Mouse (Mus musculus): ENCODE measurements around the gene Ssu2. TPM values are rescaled to one million over a fixed set of nuclear protein-coding genes. Genes with fewer than 3 reads are reported as not detected.

Ssu2 gene
- total and polyA plus RNA-seq, 2 experiments from 2014 or later = not detected

DNA sequence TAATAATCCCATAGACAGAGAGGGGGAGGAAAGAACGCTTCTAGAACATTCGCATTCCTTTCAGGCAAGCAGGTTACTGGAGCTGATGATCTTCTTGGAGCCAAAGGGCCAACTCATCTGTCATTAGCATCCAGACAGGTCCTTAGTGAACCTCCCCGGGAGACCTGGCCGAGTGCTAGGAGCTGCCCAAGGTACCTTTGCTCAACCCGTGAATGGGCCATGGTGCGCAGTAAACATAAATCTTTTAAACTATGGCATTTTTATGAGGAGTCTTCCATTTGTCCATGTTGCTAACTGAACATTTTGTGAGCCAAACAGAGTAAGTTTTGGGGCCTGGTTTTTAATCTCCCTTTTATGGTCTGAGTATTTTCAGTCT, 56.6 kb downstream of the Ssu2 start:
- H3K4me3 ChIP-seq (ENCODE audit: low read depth, low read length) = no peak overlapping the region

DNA sequence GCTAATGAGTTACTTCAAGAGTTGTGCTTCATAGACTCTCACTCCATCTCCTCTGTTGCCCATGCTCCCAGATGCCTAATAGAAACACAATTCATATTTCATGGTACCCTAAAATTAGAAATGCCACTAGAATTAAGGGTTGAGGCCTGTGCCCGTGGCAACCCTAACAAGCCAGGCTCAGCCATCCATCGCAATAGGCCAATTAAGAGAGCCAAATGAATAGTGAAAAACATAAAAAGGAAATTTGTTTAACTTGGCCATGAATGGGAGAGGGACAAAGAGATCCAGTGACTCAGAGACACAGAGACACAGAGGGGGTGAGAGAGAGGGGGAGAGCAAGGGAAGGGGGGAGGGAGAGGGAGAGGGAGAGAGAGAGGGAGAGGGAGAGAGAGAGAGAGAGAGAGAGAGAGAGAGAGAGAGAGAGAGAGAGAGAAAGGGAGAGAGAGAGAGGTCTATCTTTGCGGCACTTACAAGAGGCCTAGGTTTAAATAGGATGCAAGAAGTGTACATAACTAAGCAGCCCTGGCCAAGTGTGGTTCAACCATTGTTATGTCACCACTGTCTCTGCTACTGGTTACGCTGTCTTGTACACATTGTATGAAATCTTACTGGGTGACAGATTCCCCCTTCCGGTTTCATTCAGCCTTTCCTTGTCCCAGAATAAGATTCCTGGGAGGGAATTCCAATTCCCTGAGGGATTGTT, 57.2 kb downstream of the Ssu2 start:
- Histone ChIP-seq H3K9me3 (ENCODE audit: low read length) (no peaks in the 10 kb centered on the region), H3K4me1 (ENCODE audit: insufficient read depth, low read length) (no peaks in the 10 kb centered on the region), H3K27me3 (ENCODE audit: insufficient read depth, low read length) (no peaks in the 10 kb centered on the region), H3K4me3 (ENCODE audit: low read depth, low read length) (no peak overlapping the region), H3K9ac (replicated peaks; ENCODE audit: low read length, poor library complexity, severe bottlenecking) (no peak overlapping the region), H3K36me3 (ENCODE audit: insufficient read depth, low read length) (no peaks in the 10 kb centered on the region), H3K27ac (ENCODE audit: low read depth, low read length) (no peak overlapping the region), H3K4me2 (ENCODE audit: low read depth, low read length, poor library complexity, severe bottlenecking) (no peak overlapping the region)
- no peak for TF ChIP-seq CTCF (IDR thresholded peaks at IDR 0.05)
- DNase-seq (ENCODE audit: low spot score) = no peak
- no peak for ATAC-seq (ENCODE audit: low FRiP score)
- 77% methylated on average over 5 of the region's 5 CpGs for WGBS

More for the DNA sequence above, 56.6 kb downstream of the Ssu2 start:
- no peaks in the 10 kb centered on the region for H3K4me1 ChIP-seq (ENCODE audit: insufficient read depth, low read length)
- DNase-seq (ENCODE audit: low spot score) (no peak), ATAC-seq (ENCODE audit: low FRiP score) (no peak)
- no peaks in the 10 kb centered on the region for H3K36me3 ChIP-seq (ENCODE audit: insufficient read depth, low read length)
- H3K9me3 ChIP-seq (ENCODE audit: low read length) = no peaks in the 10 kb centered on the region
- H3K4me2 ChIP-seq (ENCODE audit: low read depth, low read length, poor library complexity, severe bottlenecking) = no peak overlapping the region
- H3K27ac ChIP-seq (ENCODE audit: low read depth, low read length) = no peak overlapping the region
- WGBS = 82% methylated on average over 6 of the region's 6 CpGs
- TF ChIP-seq CTCF (IDR thresholded peaks at IDR 0.05) = no peak
- no peaks in the 10 kb centered on the region for H3K27me3 ChIP-seq (ENCODE audit: insufficient read depth, low read length)
- no peak overlapping the region for H3K9ac ChIP-seq (replicated peaks; ENCODE audit: low read length, poor library complexity, severe bottlenecking)

DNA sequence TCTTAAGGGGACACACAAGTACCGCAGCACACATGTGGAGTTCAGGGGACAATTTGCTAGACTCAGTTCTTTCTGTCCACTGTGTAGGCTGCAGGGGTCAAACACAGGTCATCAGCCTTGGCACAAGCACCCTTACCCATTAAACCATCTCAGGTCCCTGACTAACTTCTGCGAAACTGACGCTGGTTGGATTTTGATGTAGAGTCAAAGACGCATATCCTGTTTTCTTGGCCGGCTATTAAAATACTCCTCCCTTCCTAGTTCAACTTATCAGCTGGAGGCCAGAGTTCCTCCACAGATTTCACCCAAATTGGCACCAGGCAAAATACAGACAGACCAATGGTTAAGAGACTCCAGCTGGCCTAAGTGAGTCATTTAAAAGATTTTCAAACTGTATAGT, 60.0 kb downstream of the Ssu2 start:
- Histone ChIP-seq H3K9me3 (ENCODE audit: low read length) (no peaks in the 10 kb centered on the region), H3K4me3 (ENCODE audit: low read depth, low read length) (no peak overlapping the region), H3K27me3 (ENCODE audit: insufficient read depth, low read length) (no peaks in the 10 kb centered on the region), H3K36me3 (ENCODE audit: insufficient read depth, low read length) (no peaks in the 10 kb centered on the region), H3K27ac (ENCODE audit: low read depth, low read length) (no peak overlapping the region), H3K4me2 (ENCODE audit: low read depth, low read length, poor library complexity, severe bottlenecking) (no peak overlapping the region), H3K9ac (replicated peaks; ENCODE audit: low read length, poor library complexity, severe bottlenecking) (no peak overlapping the region), H3K4me1 (ENCODE audit: insufficient read depth, low read length) (no peaks in the 10 kb centered on the region)
- no peak for DNase-seq (ENCODE audit: low spot score)
- ATAC-seq (ENCODE audit: low FRiP score) = no peak
- TF ChIP-seq CTCF (IDR thresholded peaks at IDR 0.05) = no peak
- WGBS = 93% methylated on average over 5 of the region's 5 CpGs

DNA sequence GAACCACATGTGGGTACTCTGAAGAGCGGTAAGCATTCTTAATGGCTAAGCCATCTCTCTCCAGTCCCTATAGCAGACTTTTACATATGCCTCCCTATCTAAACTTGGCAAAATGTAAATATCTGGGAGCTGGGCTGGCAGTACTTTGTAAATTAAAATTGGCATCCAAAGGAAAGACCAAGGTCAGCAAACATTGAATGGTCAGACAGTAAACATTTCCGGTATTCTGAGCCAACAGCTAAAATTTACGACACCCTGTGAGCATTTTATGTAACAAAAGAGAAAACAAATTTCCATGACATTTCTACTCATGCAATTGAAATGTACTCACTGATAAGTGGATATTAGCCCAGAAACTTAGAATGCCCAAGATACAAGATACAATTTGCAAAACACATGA, 62.6 kb downstream of the Ssu2 start:
- DNase-seq (ENCODE audit: low spot score) (no peak), ATAC-seq (ENCODE audit: low FRiP score) (no peak)
- H3K4me3 ChIP-seq (ENCODE audit: low read depth, low read length) = no peak overlapping the region
- no peaks in the 10 kb centered on the region for H3K4me1 ChIP-seq (ENCODE audit: insufficient read depth, low read length)
- H3K4me2 ChIP-seq (ENCODE audit: low read depth, low read length, poor library complexity, severe bottlenecking) = no peak overlapping the region
- no peaks in the 10 kb centered on the region for H3K27me3 ChIP-seq (ENCODE audit: insufficient read depth, low read length)
- no peak for TF ChIP-seq CTCF (IDR thresholded peaks at IDR 0.05)
- H3K27ac ChIP-seq (ENCODE audit: low read depth, low read length) = no peak overlapping the region
- H3K36me3 ChIP-seq (ENCODE audit: insufficient read depth, low read length) = no peaks in the 10 kb centered on the region
- WGBS = 98% methylated on average over 3 of the region's 3 CpGs
- no peaks in the 10 kb centered on the region for H3K9me3 ChIP-seq (ENCODE audit: low read length)
- no peak overlapping the region for H3K9ac ChIP-seq (replicated peaks; ENCODE audit: low read length, poor library complexity, severe bottlenecking)

DNA sequence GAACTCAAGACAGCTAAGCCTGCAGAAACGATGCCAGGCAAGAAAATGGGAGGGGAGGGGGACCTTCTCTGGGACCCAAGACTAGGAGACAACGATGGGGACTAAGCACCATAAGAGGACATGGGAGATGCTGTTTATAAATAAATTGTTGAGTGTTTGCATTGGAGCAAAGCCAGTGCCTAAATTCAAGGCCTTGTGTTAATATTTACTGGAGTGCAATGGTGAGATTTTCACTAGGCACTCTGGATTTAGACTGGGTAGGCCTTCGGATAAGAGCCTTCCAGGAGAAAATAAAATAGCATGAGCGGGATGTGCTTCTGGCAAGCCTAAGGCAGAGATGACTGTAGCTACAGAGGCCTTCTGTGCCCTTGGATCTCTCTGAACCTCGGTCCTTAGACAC, 64.9 kb downstream of the Ssu2 start:
- Histone ChIP-seq H3K9me3 (ENCODE audit: low read length) (no peaks in the 10 kb centered on the region), H3K27me3 (ENCODE audit: insufficient read depth, low read length) (no peaks in the 10 kb centered on the region), H3K27ac (ENCODE audit: low read depth, low read length) (no peak overlapping the region), H3K4me3 (ENCODE audit: low read depth, low read length) (no peak overlapping the region), H3K9ac (replicated peaks; ENCODE audit: low read length, poor library complexity, severe bottlenecking) (no peak overlapping the region), H3K36me3 (ENCODE audit: insufficient read depth, low read length) (no peaks in the 10 kb centered on the region), H3K4me1 (ENCODE audit: insufficient read depth, low read length) (no peaks in the 10 kb centered on the region), H3K4me2 (ENCODE audit: low read depth, low read length, poor library complexity, severe bottlenecking) (no peak overlapping the region)
- no peak for TF ChIP-seq CTCF (IDR thresholded peaks at IDR 0.05)
- ATAC-seq (ENCODE audit: low FRiP score) (no peak), DNase-seq (ENCODE audit: low spot score) (no peak)
- 81% methylated on average over 5 of the region's 5 CpGs for WGBS

DNA sequence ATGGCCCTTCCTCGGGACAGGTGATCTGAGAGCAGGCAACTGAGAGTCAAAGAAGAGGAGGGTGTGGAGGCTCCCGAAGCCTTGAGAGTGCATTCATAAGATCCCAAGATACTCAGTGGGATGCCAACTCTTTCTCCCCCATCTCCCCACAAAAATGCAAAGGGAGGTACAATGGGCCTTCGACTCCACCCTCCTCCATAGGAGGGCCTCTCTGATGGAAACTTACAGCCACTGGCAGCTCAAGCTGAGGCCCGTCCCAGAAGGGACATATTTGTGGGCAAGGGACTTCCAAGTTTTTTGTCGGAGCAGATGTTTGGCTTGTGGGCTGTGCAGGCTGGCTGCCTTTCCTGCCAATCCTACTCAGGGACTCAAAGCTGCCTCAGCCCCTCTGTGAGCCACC, 67.1 kb downstream of the Ssu2 start:
- WGBS = 32% methylated on average over 5 of the region's 5 CpGs
- no peaks in the 10 kb centered on the region for H3K27me3 ChIP-seq (ENCODE audit: insufficient read depth, low read length)
- no peaks in the 10 kb centered on the region for H3K36me3 ChIP-seq (ENCODE audit: insufficient read depth, low read length)
- H3K4me2 ChIP-seq (ENCODE audit: low read depth, low read length, poor library complexity, severe bottlenecking) = no peak overlapping the region
- DNase-seq (ENCODE audit: low spot score) = no peak
- TF ChIP-seq CTCF (IDR thresholded peaks at IDR 0.05) = no peak
- ATAC-seq (ENCODE audit: low FRiP score) = no peak
- no peak overlapping the region for H3K9ac ChIP-seq (replicated peaks; ENCODE audit: low read length, poor library complexity, severe bottlenecking)
- H3K27ac ChIP-seq (ENCODE audit: low read depth, low read length) = no peak overlapping the region
- no peaks in the 10 kb centered on the region for H3K4me1 ChIP-seq (ENCODE audit: insufficient read depth, low read length)
- no peaks in the 10 kb centered on the region for H3K9me3 ChIP-seq (ENCODE audit: low read length)
- no peak overlapping the region for H3K4me3 ChIP-seq (ENCODE audit: low read depth, low read length)
